Mouse (Mus musculus): Measurements from ENCODE around the gene Rtn2. TPM values are rescaled to one million over a fixed set of nuclear protein-coding genes. Genes with fewer than 3 reads are reported as not detected.

The Rtn2 gene
- polyA plus RNA-seq, 1 experiment from 2014 or later, result 57.0 TPM

GRCm38 (mm10) chr7:19337122-19337521, 54.7 kb downstream of the Rtn2 start:
- Histone ChIP-seq H3K4me2 (ENCODE audit: low read depth, low read length) (no peak overlapping the region), H3K27ac (replicated peaks; ENCODE audit: low read depth, low read length) (no peak overlapping the region), H3K4me1 (ENCODE audit: control insufficient read depth, insufficient read depth, low read length) (peaks cover 9% of the 10 kb centered on the region; the same call in 1 of the 2 replicates), H3K27me3 (replicated peaks; ENCODE audit: control insufficient read depth, insufficient read depth, low read length) (peaks cover 7% of the 10 kb centered on the region; the same call in 1 of the 2 replicates), H3K4me3 (ENCODE audit: low read depth, low read length) (no peak overlapping the region), H3K36me3 (ENCODE audit: control insufficient read depth, insufficient read depth, low read length) (no peaks in the 10 kb centered on the region), H3K9ac (ENCODE audit: low read depth, low read length) (no peak overlapping the region), H3K9me3 (ENCODE audit: control insufficient read depth, low read length) (no peaks in the 10 kb centered on the region)
- DNase-seq (ENCODE audit: low spot score) (no peak), ATAC-seq (ENCODE audit: low read depth) (no peak)
- 67% methylated on average over 10 of the region's 10 CpGs for WGBS

GRCm38 (mm10) chr7:19338060-19338459, 55.6 kb downstream of the Rtn2 start:
- H3K4me2 ChIP-seq (ENCODE audit: low read depth, low read length), result no peak overlapping the region
- no peak for DNase-seq (ENCODE audit: low spot score)
- H3K4me3 ChIP-seq (ENCODE audit: low read depth, low read length), result no peak overlapping the region
- no peaks in the 10 kb centered on the region for H3K9me3 ChIP-seq (ENCODE audit: control insufficient read depth, low read length)
- 47% methylated on average over 2 of the region's 2 CpGs for WGBS
- H3K4me1 ChIP-seq (ENCODE audit: control insufficient read depth, insufficient read depth, low read length), result peaks cover 11% of the 10 kb centered on the region; the same call in 1 of the 2 replicates
- peaks cover 7% of the 10 kb centered on the region; the same call in 1 of the 2 replicates for H3K27me3 ChIP-seq (replicated peaks; ENCODE audit: control insufficient read depth, insufficient read depth, low read length)
- no peak overlapping the region for H3K27ac ChIP-seq (replicated peaks; ENCODE audit: low read depth, low read length)
- H3K36me3 ChIP-seq (ENCODE audit: control insufficient read depth, insufficient read depth, low read length), result no peaks in the 10 kb centered on the region
- ATAC-seq (ENCODE audit: low read depth), result no peak
- H3K9ac ChIP-seq (ENCODE audit: low read depth, low read length), result no peak overlapping the region

- H3K9ac ChIP-seq (ENCODE audit: low read depth, low read length), result no peak overlapping the region
- H3K4me1 ChIP-seq (ENCODE audit: control insufficient read depth, insufficient read depth, low read length), result peaks cover 11% of the 10 kb centered on the region; the same call in 1 of the 2 replicates
- DNase-seq (ENCODE audit: low spot score) (no peak), ATAC-seq (ENCODE audit: low read depth) (no peak)
- no peaks in the 10 kb centered on the region for H3K36me3 ChIP-seq (ENCODE audit: control insufficient read depth, insufficient read depth, low read length)
- no peak overlapping the region for H3K4me2 ChIP-seq (ENCODE audit: low read depth, low read length)
- no peaks in the 10 kb centered on the region for H3K9me3 ChIP-seq (ENCODE audit: control insufficient read depth, low read length)
- H3K27me3 ChIP-seq (replicated peaks; ENCODE audit: control insufficient read depth, insufficient read depth, low read length), result peaks cover 7% of the 10 kb centered on the region; the same call in 1 of the 2 replicates
- H3K27ac ChIP-seq (replicated peaks; ENCODE audit: low read depth, low read length), result no peak overlapping the region
- 67% methylated on average over 7 of the region's 7 CpGs for WGBS
- H3K4me3 ChIP-seq (ENCODE audit: low read depth, low read length), result no peak overlapping the region
These were observed 56.2 kb downstream of the Rtn2 start for GRCm38 (mm10) chr7:19338596-19338995.

GRCm38 (mm10) chr7:19341250-19341649, 58.8 kb downstream of the Rtn2 start:
- DNase-seq (ENCODE audit: low spot score), result no peak
- 13% methylated on average over 10 of the region's 10 CpGs for WGBS
- no peak overlapping the region for H3K27ac ChIP-seq (replicated peaks; ENCODE audit: low read depth, low read length)
- H3K9me3 ChIP-seq (ENCODE audit: control insufficient read depth, low read length), result no peaks in the 10 kb centered on the region
- ATAC-seq (ENCODE audit: low read depth), result no peak
- H3K4me1 ChIP-seq (ENCODE audit: control insufficient read depth, insufficient read depth, low read length), result peaks cover 18% of the 10 kb centered on the region
- H3K9ac ChIP-seq (ENCODE audit: low read depth, low read length), result peak overlapping the region; percentile 56; the same call in 1 of the 2 replicates
- no peaks in the 10 kb centered on the region for H3K36me3 ChIP-seq (ENCODE audit: control insufficient read depth, insufficient read depth, low read length)
- H3K27me3 ChIP-seq (replicated peaks; ENCODE audit: control insufficient read depth, insufficient read depth, low read length), result peaks cover 7% of the 10 kb centered on the region; the same call in 1 of the 2 replicates
- peak overlapping the region; percentile 44; the same call in 1 of the 2 replicates for H3K4me3 ChIP-seq (ENCODE audit: low read depth, low read length)
- H3K4me2 ChIP-seq (ENCODE audit: low read depth, low read length), result peak overlapping the region; percentile 79

GRCm38 (mm10) chr7:19341761-19342409, 59.5 kb downstream of the Rtn2 start:
- Histone ChIP-seq H3K4me1 (ENCODE audit: control insufficient read depth, insufficient read depth, low read length) (peaks cover 18% of the 10 kb centered on the region), H3K27me3 (replicated peaks; ENCODE audit: control insufficient read depth, insufficient read depth, low read length) (peaks cover 7% of the 10 kb centered on the region; the same call in 1 of the 2 replicates), H3K27ac (replicated peaks; ENCODE audit: low read depth, low read length) (no peak overlapping the region; the same call in 1 of the 2 replicates), H3K4me2 (ENCODE audit: low read depth, low read length) (peak overlapping the region; percentile 79), H3K9ac (ENCODE audit: low read depth, low read length) (peak overlapping the region; percentile 56), H3K4me3 (ENCODE audit: low read depth, low read length) (peak overlapping the region; percentile 44), H3K9me3 (ENCODE audit: control insufficient read depth, low read length) (no peaks in the 10 kb centered on the region), H3K36me3 (ENCODE audit: control insufficient read depth, insufficient read depth, low read length) (no peaks in the 10 kb centered on the region)
- ATAC-seq (ENCODE audit: low read depth) (peak; percentile 8; the same call in 1 of the 2 replicates), DNase-seq (ENCODE audit: low spot score) (peak; percentile 57)
- 1% methylated on average over 36 of the region's 41 CpGs for WGBS

- DNase-seq (ENCODE audit: low spot score) (peak; percentile 81), ATAC-seq (ENCODE audit: low read depth) (no peak)
- H3K4me1 ChIP-seq (ENCODE audit: control insufficient read depth, insufficient read depth, low read length), result peaks cover 18% of the 10 kb centered on the region
- H3K27me3 ChIP-seq (replicated peaks; ENCODE audit: control insufficient read depth, insufficient read depth, low read length), result peaks cover 7% of the 10 kb centered on the region; the same call in 1 of the 2 replicates
- no peak overlapping the region for H3K27ac ChIP-seq (replicated peaks; ENCODE audit: low read depth, low read length)
- H3K36me3 ChIP-seq (ENCODE audit: control insufficient read depth, insufficient read depth, low read length), result no peaks in the 10 kb centered on the region
- H3K4me3 ChIP-seq (ENCODE audit: low read depth, low read length), result peak overlapping the region; percentile 44
- H3K9me3 ChIP-seq (ENCODE audit: control insufficient read depth, low read length), result no peaks in the 10 kb centered on the region
- H3K4me2 ChIP-seq (ENCODE audit: low read depth, low read length), result peak overlapping the region; percentile 79
- under 1% methylated on average over 27 of the region's 27 CpGs for WGBS
- peak overlapping the region; percentile 56 for H3K9ac ChIP-seq (ENCODE audit: low read depth, low read length)
These were observed 60.1 kb downstream of the Rtn2 start for GRCm38 (mm10) chr7:19342481-19343027.

GRCm38 (mm10) chr7:19343210-19343808, 60.9 kb downstream of the Rtn2 start:
- no peak overlapping the region for H3K4me3 ChIP-seq (ENCODE audit: low read depth, low read length)
- WGBS, result 1% methylated on average over 11 of the region's 11 CpGs
- ATAC-seq (ENCODE audit: low read depth), result no peak

GRCm38 (mm10) chr7:19344237-19344847, 61.9 kb downstream of the Rtn2 start, which contains the start of gene Ercc1:
TSS of gene Ercc1 (plus strand) at chr7:19344778.
- Histone ChIP-seq H3K4me2 (ENCODE audit: low read depth, low read length) (peak within 1 kb of the TSS; percentile 86), H3K36me3 (ENCODE audit: control insufficient read depth, insufficient read depth, low read length) (peaks cover 14% of the 10 kb centered on the region)
- DNase-seq (ENCODE audit: low spot score), result no peak

More at GRCm38 (mm10) chr7:19343210-19343808, 60.9 kb downstream of the Rtn2 start:
- Histone ChIP-seq H3K4me2 (ENCODE audit: low read depth, low read length) (peak overlapping the region; percentile 18; the same call in 1 of the 2 replicates), H3K27me3 (replicated peaks; ENCODE audit: control insufficient read depth, insufficient read depth, low read length) (peaks cover 7% of the 10 kb centered on the region; the same call in 1 of the 2 replicates), H3K27ac (replicated peaks; ENCODE audit: low read depth, low read length) (no peak overlapping the region), H3K9me3 (ENCODE audit: control insufficient read depth, low read length) (no peaks in the 10 kb centered on the region), H3K4me1 (ENCODE audit: control insufficient read depth, insufficient read depth, low read length) (peaks cover 18% of the 10 kb centered on the region), H3K9ac (ENCODE audit: low read depth, low read length) (no peak overlapping the region), H3K36me3 (ENCODE audit: control insufficient read depth, insufficient read depth, low read length) (peaks cover 3% of the 10 kb centered on the region; the same call in 1 of the 2 replicates)
- DNase-seq (ENCODE audit: low spot score), result peak; percentile 82

More at GRCm38 (mm10) chr7:19344237-19344847, 61.9 kb downstream of the Rtn2 start, which contains the start of gene Ercc1:
- peak within 1 kb of the TSS; percentile 79 for H3K9ac ChIP-seq (ENCODE audit: low read depth, low read length)
- 25% methylated on average over 11 of the region's 12 CpGs for WGBS
- peak within 1 kb of the TSS; percentile 86 for H3K27ac ChIP-seq (replicated peaks; ENCODE audit: low read depth, low read length)
- H3K4me3 ChIP-seq (ENCODE audit: low read depth, low read length), result peak within 1 kb of the TSS; percentile 75
- ATAC-seq (ENCODE audit: low read depth), result no peak
- H3K4me1 ChIP-seq (ENCODE audit: control insufficient read depth, insufficient read depth, low read length), result peaks cover 18% of the 10 kb centered on the region
- no peaks in the 10 kb centered on the region for H3K9me3 ChIP-seq (ENCODE audit: control insufficient read depth, low read length)
- peaks cover 7% of the 10 kb centered on the region; the same call in 1 of the 2 replicates for H3K27me3 ChIP-seq (replicated peaks; ENCODE audit: control insufficient read depth, insufficient read depth, low read length)
